Mouse (Mus musculus): Measurements from ENCODE around the gene Plch1.

Gene Plch1

DNA sequence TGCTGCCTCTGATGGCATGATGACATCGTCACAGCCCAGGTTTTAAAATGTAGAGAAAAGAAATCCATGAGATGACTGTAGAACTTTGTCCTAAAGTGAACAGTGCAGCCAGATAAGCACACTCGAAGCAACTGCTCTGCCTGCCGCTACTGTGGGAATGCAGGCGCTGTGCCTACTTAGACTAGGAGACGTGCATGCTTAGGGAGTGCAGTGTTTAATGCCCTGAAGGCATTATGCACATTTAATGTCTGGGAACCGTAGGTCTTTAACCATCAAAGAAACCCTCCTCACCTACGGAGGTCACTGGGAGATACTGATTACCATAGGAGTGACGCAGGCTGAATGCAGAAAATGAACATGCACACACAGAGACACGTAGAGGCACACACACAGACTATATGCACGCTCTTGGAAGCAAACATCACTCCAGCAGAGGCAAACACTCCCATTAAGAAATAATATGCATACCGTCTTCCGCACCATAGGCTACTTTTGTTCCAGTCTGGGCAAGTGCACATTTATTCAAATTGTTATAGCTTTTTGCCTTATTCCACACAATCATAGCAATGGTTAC is 48.1 kb downstream of the Plch1 start:
- DNase-seq: no peak

- DNase-seq: no peak
Observed at GRCm38 (mm10) chr3:63849765-63850346, 49.4 kb downstream of the Plch1 start.

DNA sequence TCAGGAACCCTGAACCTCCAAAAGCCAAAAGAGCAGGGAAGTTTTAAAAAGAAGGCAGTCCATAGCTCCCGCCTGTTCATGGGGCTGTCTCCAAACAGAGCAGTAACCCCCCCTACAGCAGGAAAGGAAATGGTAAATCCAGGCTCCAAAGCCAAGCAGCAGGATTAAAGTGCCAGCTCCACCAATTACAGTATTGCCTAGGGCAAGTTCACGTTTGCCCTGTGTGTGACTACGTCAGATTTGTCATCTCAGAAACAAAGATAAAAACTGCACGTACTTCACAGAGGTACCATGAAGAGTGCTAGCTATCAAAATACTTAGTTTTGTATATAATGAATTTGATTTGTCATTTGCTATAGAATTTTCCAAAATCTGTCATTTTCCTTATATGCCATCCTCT is 55.1 kb downstream of the Plch1 start:
- DNase-seq: no peak

- no peak for DNase-seq
Observed at GRCm38 (mm10) chr3:63842436-63842835, 56.8 kb downstream of the Plch1 start.

DNA sequence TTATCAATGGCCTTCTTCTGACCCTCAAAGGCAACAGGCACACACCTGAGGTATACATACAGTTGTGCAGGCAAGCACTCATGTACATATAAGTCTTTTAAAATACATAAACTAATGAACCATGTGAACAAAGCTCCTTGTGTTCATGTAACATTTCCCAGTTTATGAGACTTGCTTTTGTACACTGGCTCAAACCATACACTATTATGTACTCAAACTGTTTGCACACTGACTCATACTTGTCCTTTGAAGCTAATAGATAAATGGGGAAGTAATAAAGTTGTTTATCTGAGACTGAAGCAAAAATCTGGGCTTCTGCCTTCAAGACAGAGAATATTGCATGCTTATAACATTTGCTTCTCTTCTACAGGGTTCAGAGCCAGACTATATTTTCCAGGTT is 61.5 kb downstream of the Plch1 start:
- DNase-seq: no peak

- no peak for DNase-seq
Observed at GRCm38 (mm10) chr3:63836937-63837632, 62.2 kb downstream of the Plch1 start.

DNA sequence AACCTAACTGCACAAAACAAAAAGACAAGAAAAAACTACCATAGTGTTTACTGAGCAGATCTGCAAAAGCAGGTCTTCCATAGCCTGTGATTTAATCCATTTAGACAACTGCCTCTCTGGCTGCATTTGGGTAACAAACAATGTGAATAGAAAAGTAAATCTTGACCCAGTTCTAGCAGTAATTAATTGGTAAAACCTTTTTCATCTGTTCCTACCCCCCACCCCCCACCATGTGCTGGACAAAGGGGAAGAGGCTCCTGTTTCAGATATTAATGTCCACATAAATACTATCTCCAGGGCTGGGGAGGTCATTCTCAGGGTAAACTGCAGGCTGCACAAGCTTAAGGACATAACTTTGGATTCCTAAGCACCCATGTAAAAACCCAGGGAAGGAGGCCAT is 63.5 kb downstream of the Plch1 start:
- no peak for DNase-seq

DNA sequence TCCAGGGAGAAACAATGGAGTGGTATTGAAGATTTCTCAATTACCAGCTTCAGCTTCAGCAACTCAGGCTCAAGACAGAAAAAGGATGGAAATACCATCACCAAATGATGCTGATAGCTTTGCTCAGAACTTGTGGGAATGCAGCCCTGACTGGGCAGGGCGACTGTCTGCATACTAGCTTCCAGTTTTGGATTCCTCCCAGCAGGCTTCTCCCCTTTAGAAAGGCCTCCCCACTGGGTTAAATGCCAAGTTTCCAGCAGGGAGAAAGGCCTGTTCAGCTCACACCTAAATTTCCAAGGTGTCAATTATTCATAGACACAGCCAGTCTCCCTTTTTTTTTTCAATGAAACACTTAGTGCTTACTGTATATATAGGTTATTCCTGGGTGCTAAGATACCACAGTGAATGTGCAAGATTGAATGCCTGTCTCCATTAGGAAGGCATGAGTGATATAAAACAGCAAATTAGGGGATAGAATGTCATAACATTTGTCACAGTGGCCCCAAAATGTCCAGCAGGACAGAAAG is 75.3 kb downstream of the Plch1 start:
- DNase-seq: no peak

DNA sequence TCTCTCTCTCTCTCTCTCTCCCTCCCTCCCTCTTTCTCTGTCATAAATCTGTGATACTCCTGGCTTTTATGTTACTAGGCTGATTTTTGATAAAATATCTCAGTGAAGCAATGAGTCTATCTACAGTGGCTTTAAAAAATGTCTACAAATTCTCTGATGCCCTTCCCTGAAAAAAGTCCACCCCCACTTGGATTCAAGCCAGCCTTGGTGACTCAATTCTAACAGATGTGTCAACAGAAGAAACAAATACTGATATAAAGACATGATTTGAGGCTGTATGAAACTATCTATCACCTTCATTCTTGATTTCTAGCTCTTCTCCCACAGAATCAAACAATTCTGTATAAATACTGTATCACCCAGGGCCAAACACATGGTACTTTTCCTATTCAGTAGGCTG is 76.6 kb downstream of the Plch1 start:
- no peak for DNase-seq

DNA sequence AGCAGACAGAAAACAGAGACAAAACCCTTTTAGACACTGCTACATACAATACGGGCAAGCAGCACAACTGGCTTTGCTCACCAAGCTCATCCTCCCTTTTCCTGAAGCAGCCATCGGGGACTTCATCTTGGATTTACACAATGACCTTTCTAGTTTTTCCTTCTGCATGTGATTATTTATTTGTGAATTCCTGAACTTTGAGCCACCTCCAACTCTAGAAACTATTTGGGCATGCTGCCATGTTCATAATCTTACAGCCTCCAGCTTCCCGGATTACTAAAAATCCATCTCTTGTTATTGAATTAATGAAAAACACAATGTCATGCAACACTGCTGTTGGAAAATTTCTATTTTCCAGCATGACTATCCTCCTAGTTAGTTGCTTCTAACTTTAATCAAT is 84.1 kb downstream of the Plch1 start:
- no peak for DNase-seq

DNA sequence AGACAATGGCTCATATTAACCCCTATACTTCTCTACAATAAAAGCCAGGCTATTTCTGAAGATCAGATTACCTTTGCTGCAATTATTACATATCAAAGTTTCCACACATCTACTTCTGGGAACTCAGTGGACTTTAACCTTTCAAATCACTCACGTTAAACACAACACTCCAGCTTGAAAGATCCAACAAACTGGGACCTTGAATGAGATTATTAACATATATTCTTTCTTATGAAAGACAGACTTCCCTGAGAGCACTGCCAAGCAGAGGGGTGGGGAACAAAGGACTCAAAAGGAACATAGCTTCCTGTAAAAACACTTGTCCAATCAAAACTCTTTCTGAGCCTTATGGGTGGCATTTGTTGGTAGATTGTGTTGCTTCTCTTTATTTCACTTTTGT is 85.1 kb downstream of the Plch1 start:
- no peak for DNase-seq

GRCm38 (mm10) chr3:63806906-63807305 is 92.4 kb downstream of the Plch1 start:
- no peak for DNase-seq

GRCm38 (mm10) chr3:63805496-63805895 is 93.8 kb downstream of the Plch1 start:
- no peak for DNase-seq

DNA sequence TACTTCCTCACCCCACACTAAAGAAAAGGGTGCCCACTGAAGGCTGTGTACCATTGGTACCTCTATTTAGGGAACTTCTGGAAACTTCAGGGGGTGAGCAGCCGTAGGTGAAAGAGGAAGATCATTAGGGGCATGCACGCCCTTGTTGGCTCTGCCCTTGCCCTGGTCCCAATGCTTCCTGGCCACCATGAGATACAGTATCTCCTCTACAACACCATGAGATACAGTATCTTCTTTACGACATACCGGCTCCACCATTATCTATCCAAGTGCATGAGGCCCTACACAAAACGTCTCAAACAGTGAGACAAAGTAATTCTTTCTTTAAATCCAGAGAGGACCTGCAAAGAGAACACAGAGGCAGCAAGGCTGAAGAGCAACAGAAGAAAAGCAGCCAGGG is 98.6 kb downstream of the Plch1 start:
- DNase-seq: no peak

DNA sequence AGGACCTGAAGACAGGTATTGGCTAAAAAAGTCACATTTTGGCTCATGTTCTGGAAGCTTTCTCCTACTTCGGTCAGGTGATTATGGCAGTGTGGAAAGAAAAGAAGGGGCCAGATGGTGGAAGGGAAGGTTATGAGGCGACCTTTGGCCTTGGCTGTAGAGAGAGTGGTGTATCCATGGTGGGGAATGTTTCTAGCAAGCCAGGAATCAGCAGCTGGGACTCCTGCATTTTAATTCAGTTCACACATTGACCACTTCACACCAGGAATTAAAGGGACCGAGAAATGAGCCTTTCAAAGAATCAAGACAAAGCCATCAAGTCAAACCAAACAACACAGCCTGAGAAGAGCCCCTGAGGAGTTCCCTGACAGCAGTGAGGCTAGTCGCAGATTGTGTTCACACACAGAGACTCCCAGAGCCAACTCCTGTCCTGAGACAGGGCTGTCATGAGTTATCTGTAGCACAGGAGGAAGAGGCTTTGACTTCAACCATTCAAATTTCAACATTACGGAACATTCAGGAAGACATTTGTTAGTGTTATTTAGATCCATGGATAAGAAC is 112.4 kb downstream of the Plch1 start:
- no peak for DNase-seq

- DNase-seq: no peak
Observed at GRCm38 (mm10) chr3:63772617-63773305, 126.5 kb downstream of the Plch1 start.

- no peak for DNase-seq
Observed at GRCm38 (mm10) chr3:63760821-63761220, 138.5 kb downstream of the Plch1 start.

DNA sequence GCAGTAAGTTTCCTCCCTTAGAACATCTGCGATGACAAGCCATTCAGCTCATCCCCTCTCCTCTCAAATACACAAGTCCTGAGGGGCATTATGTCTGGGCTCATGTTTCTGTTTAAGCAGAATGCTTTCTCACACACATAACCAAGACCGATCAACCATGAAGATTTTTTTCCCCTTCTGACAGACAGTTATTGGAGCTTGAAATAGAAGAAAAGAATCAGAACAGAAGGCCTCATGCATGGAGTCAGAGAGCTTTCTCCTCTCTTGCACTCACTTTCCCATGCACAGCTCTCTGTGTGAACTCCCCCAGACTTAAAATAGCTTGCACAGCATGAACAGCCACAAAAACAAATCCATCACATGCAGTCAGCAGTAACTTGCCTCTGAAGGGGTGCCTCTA is 159.2 kb downstream of the Plch1 start:
- no peak for DNase-seq

- DNase-seq: no peak
Observed at GRCm38 (mm10) chr3:63728325-63728724, 170.9 kb downstream of the Plch1 start.

- DNase-seq: no peak
Observed at GRCm38 (mm10) chr3:63726667-63727342, 172.5 kb downstream of the Plch1 start.

DNA sequence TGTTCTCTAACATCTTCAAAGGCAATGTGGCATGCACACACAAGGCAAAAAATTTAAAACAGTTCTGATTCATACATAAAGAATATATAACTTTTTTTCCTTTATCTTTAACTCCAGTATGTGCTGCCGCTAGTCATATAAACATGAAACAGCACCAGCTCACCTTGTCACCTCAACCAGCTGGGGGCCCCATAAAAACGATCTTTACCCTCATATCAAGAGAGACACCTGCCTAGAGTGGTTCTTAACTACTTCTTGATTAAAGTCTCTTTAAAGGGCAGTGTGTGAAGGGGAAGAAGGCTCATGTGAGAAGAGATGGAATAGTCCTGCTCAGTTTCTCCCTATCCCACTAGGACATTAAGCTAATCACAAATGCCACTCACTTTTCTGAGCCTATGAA is 205.6 kb downstream of the Plch1 start:
- no peak for DNase-seq

DNA sequence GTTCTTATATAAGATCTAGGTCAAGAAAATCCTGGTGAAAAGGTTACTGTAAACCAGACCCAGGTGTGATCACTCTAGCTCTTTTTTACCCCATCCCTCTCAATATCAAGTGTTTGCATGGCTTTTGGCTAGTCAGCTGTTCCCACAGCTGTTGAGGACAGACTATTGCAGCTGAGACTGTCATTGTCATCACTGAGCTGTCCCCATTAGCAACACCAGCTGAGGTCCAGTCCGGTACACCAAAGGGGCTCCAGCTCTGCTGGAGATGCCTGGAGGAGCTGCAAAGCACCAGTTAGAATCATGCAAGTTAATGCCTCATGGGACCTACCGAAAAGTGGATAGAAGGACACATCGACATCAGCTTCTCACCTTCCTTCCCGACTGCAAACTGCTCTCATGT is 206.5 kb downstream of the Plch1 start:
- no peak for DNase-seq

- DNase-seq: no peak
Observed at GRCm38 (mm10) chr3:63668779-63669178, 230.5 kb downstream of the Plch1 start.

All from liver (tissue).